12 mouse cellular contexts compared by ENCODE assay signal in the genomic region with DNA sequence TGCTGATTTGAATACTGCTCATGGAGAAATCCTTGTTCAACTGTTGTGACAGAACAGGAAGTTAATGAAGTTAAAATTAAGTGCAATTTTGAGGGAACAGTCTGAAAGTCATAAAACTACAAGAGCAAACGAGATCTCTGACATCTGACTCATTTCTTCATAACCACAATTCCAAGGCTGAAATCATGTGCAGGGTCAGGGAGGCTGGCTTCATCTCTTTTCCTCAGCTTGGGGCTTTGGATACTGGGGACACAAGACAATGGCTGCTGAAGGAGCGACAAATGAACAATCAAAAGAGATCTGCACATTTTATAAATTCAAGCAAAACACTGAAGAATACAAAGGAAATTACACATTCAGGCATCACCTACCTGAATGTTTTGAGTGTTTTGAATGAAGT.
"Had no signal": no experiment of that assay in that cellular context is flagged by ENCODE, and none has a peak within 500 bp of the region (broad histone marks: within the 10 kb centered on the region; RNA-seq: fewer than 3 reads in every experiment).

No protein-coding gene starts in this region.

- H3K4me1 ChIP-seq: intestine, embryonic 15.5 days; limb, embryonic 12.5 days; liver, embryonic 13.5 days; midbrain, embryonic 13.5 days; stomach, embryonic 15.5 days had no signal

- H3K9ac ChIP-seq: intestine, embryonic 15.5 days; limb, embryonic 12.5 days; liver, embryonic 13.5 days; liver, postnatal 0 days; midbrain, embryonic 13.5 days; stomach, embryonic 15.5 days had no signal

- H3K9me3 ChIP-seq: intestine, embryonic 15.5 days; limb, embryonic 12.5 days; liver, embryonic 13.5 days; midbrain, embryonic 13.5 days; stomach, embryonic 15.5 days had no signal

- H3K27me3 ChIP-seq: intestine, embryonic 15.5 days; limb, embryonic 12.5 days; liver, embryonic 13.5 days; midbrain, embryonic 13.5 days; stomach, embryonic 15.5 days had no signal

- DNase-seq: liver; liver, embryonic 13.5 days; liver, postnatal 0 days; lung, postnatal 36 days; right cerebral cortex, postnatal 14 days; thymus, adult 2 months; thymus, postnatal 25 days had no signal

- H3K4me3 ChIP-seq: intestine, embryonic 15.5 days; layer of hippocampus, adult 2 months; limb, embryonic 12.5 days; liver, embryonic 13.5 days; midbrain, embryonic 13.5 days; stomach, embryonic 15.5 days had no signal

- H3K4me2 ChIP-seq: intestine, embryonic 15.5 days; limb, embryonic 12.5 days; liver, embryonic 13.5 days; midbrain, embryonic 13.5 days; stomach, embryonic 15.5 days had no signal

- H3K36me3 ChIP-seq: intestine, embryonic 15.5 days; limb, embryonic 12.5 days; liver, embryonic 13.5 days; midbrain, embryonic 13.5 days; stomach, embryonic 15.5 days had no signal

- H3K27ac ChIP-seq: intestine, embryonic 15.5 days; layer of hippocampus, adult 2 months; limb, embryonic 12.5 days; liver, embryonic 13.5 days; midbrain, embryonic 13.5 days; stomach, embryonic 15.5 days had no signal

- ATAC-seq: intestine, embryonic 15.5 days; liver, postnatal 0 days; midbrain, embryonic 13.5 days had no signal
